Mouse (Mus musculus) spleen, adult 2 months (tissue): ENCODE measurements around the gene Hyal2. TPM values are rescaled to one million over a fixed set of nuclear protein-coding genes. Genes with fewer than 3 reads are reported as not detected.

Source experiments
- DNase-seq, 2 experiments: peaks; one replicate each; pipeline versions ENCODE4 v3.0.0 to v3.0.0-alpha.2; 2012 to 2021; ENCODE audit warnings: low spot score in 2 of 2, low read depth in 1 of 2
- H3K27ac ChIP-seq: fragments of 200-500 bp; 2 replicates; pipeline ENCODE4 v1.5.1; 2012; ENCODE audit warnings: low read length, inconsistent platforms; ENCODE audit not compliant: insufficient read depth
- H3K27me3 ChIP-seq: fragments of 200-500 bp; 2 replicates; pipeline ENCODE4 v1.6.1; 2012; ENCODE audit warnings: mild to moderate bottlenecking, moderate library complexity, low read length, inconsistent platforms; ENCODE audit not compliant: control insufficient read depth, insufficient read depth
- H3K36me3 ChIP-seq: fragments of 200-500 bp; 2 replicates; pipeline ENCODE4 v1.6.1; 2012; ENCODE audit warnings: mild to moderate bottlenecking, low read length, inconsistent platforms; ENCODE audit not compliant: control insufficient read depth, insufficient read depth
- H3K4me1 ChIP-seq: fragments of 200-500 bp; 2 replicates; pipeline ENCODE4 v1.6.1; 2011; ENCODE audit warnings: inconsistent platforms; ENCODE audit not compliant: control insufficient read depth, insufficient read depth, insufficient read length
- H3K4me3 ChIP-seq: fragments of 200-500 bp; 2 replicates; pipeline ENCODE4 v1.5.1; 2011; ENCODE audit warnings: mild to moderate bottlenecking, inconsistent platforms; ENCODE audit not compliant: insufficient read depth, insufficient read length; ENCODE audit errors: extremely low read depth
- CTCF ChIP-seq: fragments of 200-500 bp; IDR thresholded peaks from 2 replicates; pipeline ENCODE4 v1.5.1; 2011; ENCODE audit warnings: mild to moderate bottlenecking, inconsistent platforms; ENCODE audit not compliant: insufficient read depth, insufficient read length, insufficient replicate concordance; ENCODE audit errors: extremely low read depth
- POLR2A ChIP-seq: fragments of 200-500 bp; IDR thresholded peaks from 2 replicates; pipeline ENCODE4 v1.6.1; 2011; ENCODE audit warnings: low read depth, low read length, inconsistent platforms
- WGBS: fragments of 180-500 bp; shearing (Covaris S2); methylation state at CpG from one replicate; pipeline ENCODE4 v1.1.7; 2018; 5-methylcytosine and 5-hydroxymethylcytosine counted together
- polyA plus RNA-seq: library from polyadenylated mRNA; depleted of rRNA; stranded (reverse); fragments of >200 nt; gene quantifications from 2 replicates; pipeline ENCODE4 v1.2.3, GENCODE M21; 2012

Hyal2 gene
- polyA plus RNA-seq, 1 experiment = 38.1 TPM

- no peak overlapping the region for H3K4me3 ChIP-seq
- no peak overlapping the region for H3K27ac ChIP-seq
- H3K27me3 ChIP-seq = no peaks in the 10 kb centered on the region
- H3K4me1 ChIP-seq = peaks cover 20% of the 10 kb centered on the region; the same call in 1 of the 2 replicates
- TF ChIP-seq CTCF = no peak
- TF ChIP-seq POLR2A = no peak
- no peak for DNase-seq
- WGBS = 95% methylated on average over 10 of the region's 10 CpGs
- H3K36me3 ChIP-seq = peaks cover 3% of the 10 kb centered on the region; the same call in 1 of the 2 replicates
These were observed 22.5 kb upstream of the Hyal2 start for GRCm38 (mm10) chr9:107545199-107545598.

- DNase-seq = peak in 1 of 2 experiments; percentile 67
- H3K4me3 ChIP-seq = no peak overlapping the region
- no peaks in the 10 kb centered on the region for H3K27me3 ChIP-seq
- no peak overlapping the region for H3K27ac ChIP-seq
- 17% methylated on average over 3 of the region's 3 CpGs for whole genome bisulfite sequencing
- TF ChIP-seq CTCF (peak; percentile 83; the same call in 1 of the 2 replicates), POLR2A (no peak)
- H3K4me1 ChIP-seq = peaks cover 24% of the 10 kb centered on the region; the same call in 1 of the 2 replicates
- H3K36me3 ChIP-seq = peaks cover 3% of the 10 kb centered on the region; the same call in 1 of the 2 replicates
These were observed 22.1 kb upstream of the Hyal2 start for GRCm38 (mm10) chr9:107545602-107546001.

- WGBS = 3% methylated on average over 20 of the region's 20 CpGs
- peaks cover 3% of the 10 kb centered on the region; the same call in 1 of the 2 replicates for H3K36me3 ChIP-seq
- H3K27ac ChIP-seq = no peak within 1 kb of the TSS
- peaks cover 31% of the 10 kb centered on the region for H3K4me1 ChIP-seq
- no peaks in the 10 kb centered on the region for H3K27me3 ChIP-seq
- peak in 1 of 2 experiments; percentile 79 for DNase-seq
- no peak within 1 kb of the TSS for H3K4me3 ChIP-seq
- TF ChIP-seq POLR2A = no peak
- no peak for TF ChIP-seq CTCF
These were observed 20.7 kb upstream of the Hyal2 start, which contains the start of gene Zmynd10 for GRCm38 (mm10) chr9:107547026-107547425. Gene Zmynd10, plus strand, starts transcription at chr9:107547298.

- no peak overlapping the region for H3K4me3 ChIP-seq
- H3K27me3 ChIP-seq = no peaks in the 10 kb centered on the region
- TF ChIP-seq CTCF = no peak
- no peak for TF ChIP-seq POLR2A
- peaks cover 28% of the 10 kb centered on the region for H3K4me1 ChIP-seq
- 82% methylated on average over 5 of the region's 5 CpGs for WGBS
- H3K36me3 ChIP-seq = peaks cover 3% of the 10 kb centered on the region; the same call in 1 of the 2 replicates
- H3K27ac ChIP-seq = no peak overlapping the region
- DNase-seq = no peak
These were observed 19.8 kb upstream of the Hyal2 start for GRCm38 (mm10) chr9:107547957-107548356.

GRCm38 (mm10) chr9:107548820-107549219 is 18.9 kb upstream of the Hyal2 start:
- 92% methylated on average over 10 of the region's 10 CpGs for WGBS
- no peaks in the 10 kb centered on the region for H3K27me3 ChIP-seq
- peaks cover 33% of the 10 kb centered on the region for H3K4me1 ChIP-seq
- TF ChIP-seq POLR2A (no peak), CTCF (no peak)
- H3K36me3 ChIP-seq = peaks cover 3% of the 10 kb centered on the region; the same call in 1 of the 2 replicates
- H3K27ac ChIP-seq = no peak overlapping the region
- H3K4me3 ChIP-seq = no peak overlapping the region
- DNase-seq = no peak

- TF ChIP-seq POLR2A (no peak), CTCF (no peak)
- whole genome bisulfite sequencing = 96% methylated on average over 20 of the region's 20 CpGs
- Histone ChIP-seq H3K27ac (no peak overlapping the region), H3K4me3 (no peak overlapping the region), H3K36me3 (peaks cover 3% of the 10 kb centered on the region; the same call in 1 of the 2 replicates), H3K27me3 (no peaks in the 10 kb centered on the region), H3K4me1 (peaks cover 33% of the 10 kb centered on the region)
- no peak for DNase-seq
These were observed 18.3 kb upstream of the Hyal2 start for GRCm38 (mm10) chr9:107549297-107550074.

- no peak for TF ChIP-seq POLR2A
- H3K27me3 ChIP-seq = no peaks in the 10 kb centered on the region
- WGBS = 64% methylated on average over 23 of the region's 23 CpGs
- peaks cover 33% of the 10 kb centered on the region for H3K4me1 ChIP-seq
- H3K36me3 ChIP-seq = no peaks in the 10 kb centered on the region
- DNase-seq = no peak
- H3K4me3 ChIP-seq = no peak overlapping the region
- peak overlapping the region; percentile 62 for H3K27ac ChIP-seq
These were observed 17.1 kb upstream of the Hyal2 start for GRCm38 (mm10) chr9:107550491-107551116.
